Mouse (Mus musculus): ENCODE results near the gene Gm49325. TPM values are rescaled to one million over a fixed set of nuclear protein-coding genes. Genes with fewer than 3 reads are reported as not detected.

The Gm49325 gene
- polyA plus RNA-seq, 1 experiment: not detected

GRCm38 (mm10) chr10:77608589-77608988, 2.6 kb downstream of the Gm49325 start:
- no peak for TF ChIP-seq CTCF (IDR thresholded peaks at IDR 0.05; ENCODE audit: borderline replicate concordance, control insufficient read depth, extremely low read depth, insufficient read depth, low read length, poor library complexity)
- no peak for TF ChIP-seq POLR2A (IDR thresholded peaks at IDR 0.05; ENCODE audit: control insufficient read depth, extremely low read depth, insufficient read depth, low read length, poor library complexity)
- WGBS: 96% methylated on average over 8 of the region's 8 CpGs
- Histone ChIP-seq H3K36me3 (ENCODE audit: control insufficient read depth, insufficient read depth, low read length) (peaks cover 8% of the 10 kb centered on the region; the same call in 1 of the 2 replicates), H3K27ac (ENCODE audit: control insufficient read depth, insufficient read depth, low read length) (no peak overlapping the region), H3K4me3 (ENCODE audit: control insufficient read depth, insufficient read depth, low read length) (no peak overlapping the region), H3K4me1 (replicated peaks; ENCODE audit: control insufficient read depth, insufficient read depth, low read length) (peaks cover 15% of the 10 kb centered on the region), H3K27me3 (ENCODE audit: control insufficient read depth, insufficient read depth, low read length) (no peaks in the 10 kb centered on the region)
- DNase-seq: no peak

- H3K27me3 ChIP-seq (ENCODE audit: control insufficient read depth, insufficient read depth, low read length): no peaks in the 10 kb centered on the region
- no peak for TF ChIP-seq POLR2A (IDR thresholded peaks at IDR 0.05; ENCODE audit: control insufficient read depth, extremely low read depth, insufficient read depth, low read length, poor library complexity)
- peaks cover 15% of the 10 kb centered on the region for H3K4me1 ChIP-seq (replicated peaks; ENCODE audit: control insufficient read depth, insufficient read depth, low read length)
- H3K27ac ChIP-seq (ENCODE audit: control insufficient read depth, insufficient read depth, low read length): no peak overlapping the region
- peaks cover 20% of the 10 kb centered on the region; the same call in 1 of the 2 replicates for H3K36me3 ChIP-seq (ENCODE audit: control insufficient read depth, insufficient read depth, low read length)
- WGBS: 89% methylated on average over 8 of the region's 8 CpGs
- no peak overlapping the region for H3K4me3 ChIP-seq (ENCODE audit: control insufficient read depth, insufficient read depth, low read length)
- DNase-seq: no peak
These were observed 4.4 kb downstream of the Gm49325 start for GRCm38 (mm10) chr10:77610221-77610961.

DNA sequence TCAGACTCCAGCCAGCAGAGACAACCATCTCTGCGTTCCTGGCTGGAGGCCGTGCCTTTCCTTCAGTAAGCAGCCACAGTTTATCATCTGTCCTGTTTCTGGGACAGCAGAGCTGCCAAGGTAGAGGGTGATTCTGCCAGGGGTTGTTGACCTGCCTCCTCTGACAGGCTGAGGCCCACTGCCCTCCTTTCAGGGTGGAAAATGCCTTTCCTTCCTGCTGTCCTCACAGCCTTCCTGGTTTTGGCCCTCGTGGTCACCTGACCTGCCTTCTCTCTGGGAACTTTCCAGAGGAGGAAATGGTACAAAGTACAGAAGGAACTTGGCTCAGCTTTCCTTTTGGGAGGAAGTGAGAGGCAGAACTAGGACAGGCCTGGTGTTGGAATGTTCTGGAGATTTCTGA, 7.4 kb downstream of the Gm49325 start:
- H3K4me1 ChIP-seq (replicated peaks; ENCODE audit: control insufficient read depth, insufficient read depth, low read length): no peaks in the 10 kb centered on the region
- peaks cover 32% of the 10 kb centered on the region for H3K36me3 ChIP-seq (ENCODE audit: control insufficient read depth, insufficient read depth, low read length)
- DNase-seq: no peak
- no peak for TF ChIP-seq POLR2A (IDR thresholded peaks at IDR 0.05; ENCODE audit: control insufficient read depth, extremely low read depth, insufficient read depth, low read length, poor library complexity)
- no peak for TF ChIP-seq CTCF (IDR thresholded peaks at IDR 0.05; ENCODE audit: borderline replicate concordance, control insufficient read depth, extremely low read depth, insufficient read depth, low read length, poor library complexity)
- 77% methylated on average over 3 of the region's 3 CpGs for WGBS
- no peaks in the 10 kb centered on the region for H3K27me3 ChIP-seq (ENCODE audit: control insufficient read depth, insufficient read depth, low read length)
- no peak overlapping the region for H3K4me3 ChIP-seq (ENCODE audit: control insufficient read depth, insufficient read depth, low read length)
- no peak overlapping the region for H3K27ac ChIP-seq (ENCODE audit: control insufficient read depth, insufficient read depth, low read length)

DNA sequence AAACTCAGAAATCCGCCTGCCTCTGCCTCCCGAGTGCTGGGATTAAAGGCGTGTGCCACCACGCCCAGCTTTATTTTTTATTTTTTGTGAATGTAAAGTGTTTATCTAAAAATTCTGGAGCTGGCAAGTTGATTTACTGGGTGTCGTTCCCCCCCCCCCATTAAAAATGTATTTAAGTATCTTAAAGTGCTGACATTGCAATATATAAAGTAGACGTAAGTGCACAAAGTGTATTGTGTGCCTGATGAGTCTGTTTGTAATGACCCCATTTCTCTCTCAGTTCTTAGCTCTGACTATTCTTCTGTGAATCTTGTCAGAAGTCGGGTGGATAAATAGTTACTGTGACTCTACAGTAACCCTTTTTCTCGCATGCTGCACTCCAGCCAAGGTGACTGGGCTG, 9.7 kb downstream of the Gm49325 start:
- no peak for DNase-seq
- H3K4me1 ChIP-seq (replicated peaks; ENCODE audit: control insufficient read depth, insufficient read depth, low read length): no peaks in the 10 kb centered on the region
- TF ChIP-seq CTCF (IDR thresholded peaks at IDR 0.05; ENCODE audit: borderline replicate concordance, control insufficient read depth, extremely low read depth, insufficient read depth, low read length, poor library complexity) (no peak), POLR2A (IDR thresholded peaks at IDR 0.05; ENCODE audit: control insufficient read depth, extremely low read depth, insufficient read depth, low read length, poor library complexity) (no peak)
- H3K4me3 ChIP-seq (ENCODE audit: control insufficient read depth, insufficient read depth, low read length): no peak overlapping the region
- WGBS: 98% methylated on average over 8 of the region's 8 CpGs
- H3K36me3 ChIP-seq (ENCODE audit: control insufficient read depth, insufficient read depth, low read length): peaks cover 32% of the 10 kb centered on the region
- no peak overlapping the region for H3K27ac ChIP-seq (ENCODE audit: control insufficient read depth, insufficient read depth, low read length)
- no peaks in the 10 kb centered on the region for H3K27me3 ChIP-seq (ENCODE audit: control insufficient read depth, insufficient read depth, low read length)

- WGBS: 96% methylated on average over 9 of the region's 9 CpGs
These were observed 10.2 kb downstream of the Gm49325 start for GRCm38 (mm10) chr10:77616166-77616565.

GRCm38 (mm10) chr10:77616926-77617325, 10.9 kb downstream of the Gm49325 start:
- Histone ChIP-seq H3K4me3 (ENCODE audit: control insufficient read depth, insufficient read depth, low read length) (no peak overlapping the region), H3K27ac (ENCODE audit: control insufficient read depth, insufficient read depth, low read length) (no peak overlapping the region), H3K36me3 (ENCODE audit: control insufficient read depth, insufficient read depth, low read length) (peaks cover 32% of the 10 kb centered on the region), H3K27me3 (ENCODE audit: control insufficient read depth, insufficient read depth, low read length) (no peaks in the 10 kb centered on the region), H3K4me1 (replicated peaks; ENCODE audit: control insufficient read depth, insufficient read depth, low read length) (peaks cover 5% of the 10 kb centered on the region; the same call in 1 of the 2 replicates)
- no peak for DNase-seq
- WGBS: 97% methylated on average over 7 of the region's 7 CpGs
- TF ChIP-seq POLR2A (IDR thresholded peaks at IDR 0.05; ENCODE audit: control insufficient read depth, extremely low read depth, insufficient read depth, low read length, poor library complexity): no peak
- TF ChIP-seq CTCF (IDR thresholded peaks at IDR 0.05; ENCODE audit: borderline replicate concordance, control insufficient read depth, extremely low read depth, insufficient read depth, low read length, poor library complexity): no peak

More at GRCm38 (mm10) chr10:77616166-77616565, 10.2 kb downstream of the Gm49325 start:
- Histone ChIP-seq H3K27me3 (ENCODE audit: control insufficient read depth, insufficient read depth, low read length) (no peaks in the 10 kb centered on the region), H3K4me1 (replicated peaks; ENCODE audit: control insufficient read depth, insufficient read depth, low read length) (no peaks in the 10 kb centered on the region), H3K36me3 (ENCODE audit: control insufficient read depth, insufficient read depth, low read length) (peaks cover 32% of the 10 kb centered on the region), H3K4me3 (ENCODE audit: control insufficient read depth, insufficient read depth, low read length) (no peak overlapping the region), H3K27ac (ENCODE audit: control insufficient read depth, insufficient read depth, low read length) (no peak overlapping the region)
- no peak for TF ChIP-seq CTCF (IDR thresholded peaks at IDR 0.05; ENCODE audit: borderline replicate concordance, control insufficient read depth, extremely low read depth, insufficient read depth, low read length, poor library complexity)
- no peak for TF ChIP-seq POLR2A (IDR thresholded peaks at IDR 0.05; ENCODE audit: control insufficient read depth, extremely low read depth, insufficient read depth, low read length, poor library complexity)
- no peak for DNase-seq

Measured in thymus, adult 2 months (tissue).